Mouse (Mus musculus): Measurements from ENCODE around the gene Cebpzos.

Cebpzos gene

DNA sequence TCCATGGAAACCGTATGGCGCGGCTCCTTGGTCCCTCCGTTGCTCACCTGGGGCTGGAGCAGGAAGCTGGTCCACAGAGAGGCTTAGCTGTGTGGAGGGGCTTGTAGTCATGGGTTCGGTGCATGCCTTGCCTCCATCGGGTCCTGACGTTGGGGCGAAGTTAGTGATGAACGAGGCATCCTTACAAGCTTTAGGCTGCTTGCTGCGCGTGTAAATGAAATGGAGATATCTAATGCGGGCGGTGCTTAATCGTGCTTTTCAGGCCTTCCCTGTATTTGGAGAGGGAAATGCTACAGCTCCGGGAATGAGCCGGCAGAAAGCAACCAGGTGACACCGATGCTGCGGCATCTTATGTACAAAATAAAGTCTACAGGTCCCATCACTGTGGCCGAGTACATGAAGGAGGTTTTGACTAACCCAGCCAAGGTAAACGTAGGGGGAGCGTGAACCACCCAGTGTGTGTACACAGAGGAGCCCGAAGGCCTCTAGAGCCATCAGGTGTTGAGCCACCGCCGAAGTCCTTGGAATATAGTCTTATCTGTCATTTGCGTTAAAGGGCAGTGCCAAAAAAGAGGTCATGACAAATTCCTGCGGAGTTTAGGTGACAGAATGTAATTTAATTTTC is 21.0 kb downstream of the Cebpzos start:
- DNase-seq (ENCODE audit: low read depth, low spot score), result no peak

- DNase-seq (ENCODE audit: low read depth, low spot score), result no peak
Observed at GRCm38 (mm10) chr17:78938927-78939326, 22.6 kb downstream of the Cebpzos start.

DNA sequence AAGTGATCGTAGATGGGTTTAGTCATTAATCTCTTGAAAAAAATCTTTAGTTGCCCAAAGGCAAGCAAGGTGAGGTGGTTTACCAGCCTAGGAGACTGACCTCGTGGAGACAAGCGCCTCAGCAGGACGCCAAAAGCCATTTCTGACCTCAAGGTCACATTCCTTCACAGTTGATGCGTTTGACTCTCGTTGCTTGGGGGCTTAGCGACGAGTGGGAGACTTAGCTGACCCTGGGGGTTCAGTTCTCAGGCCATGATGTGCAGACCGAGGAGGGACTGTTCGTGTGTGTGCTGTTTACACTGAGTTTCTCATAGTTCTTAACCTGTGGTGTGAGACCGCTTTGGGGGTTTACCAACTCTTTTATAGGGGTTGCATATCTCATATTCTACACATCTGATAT is 26.3 kb downstream of the Cebpzos start:
- DNase-seq (ENCODE audit: low read depth, low spot score), result peak; percentile 9

DNA sequence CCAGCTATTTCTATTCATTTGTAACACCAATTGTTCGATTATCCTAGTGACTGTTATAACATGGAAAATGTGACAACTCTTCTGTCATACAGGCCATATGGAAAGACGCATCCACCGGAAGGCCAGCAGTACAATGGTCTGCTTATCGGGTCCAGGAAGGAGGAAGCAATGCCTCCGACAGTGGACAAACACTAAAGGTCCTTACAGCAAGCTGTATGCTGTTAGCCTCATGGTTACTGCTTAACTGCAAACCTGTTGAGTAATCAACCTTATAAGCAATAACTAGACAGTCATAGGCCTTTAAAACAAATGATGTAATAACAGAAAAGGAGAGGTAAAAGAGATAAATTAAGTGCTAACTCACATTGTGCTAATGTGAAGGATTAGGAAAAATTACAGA is 34.9 kb downstream of the Cebpzos start:
- no peak for DNase-seq (ENCODE audit: low read depth, low spot score)

DNA sequence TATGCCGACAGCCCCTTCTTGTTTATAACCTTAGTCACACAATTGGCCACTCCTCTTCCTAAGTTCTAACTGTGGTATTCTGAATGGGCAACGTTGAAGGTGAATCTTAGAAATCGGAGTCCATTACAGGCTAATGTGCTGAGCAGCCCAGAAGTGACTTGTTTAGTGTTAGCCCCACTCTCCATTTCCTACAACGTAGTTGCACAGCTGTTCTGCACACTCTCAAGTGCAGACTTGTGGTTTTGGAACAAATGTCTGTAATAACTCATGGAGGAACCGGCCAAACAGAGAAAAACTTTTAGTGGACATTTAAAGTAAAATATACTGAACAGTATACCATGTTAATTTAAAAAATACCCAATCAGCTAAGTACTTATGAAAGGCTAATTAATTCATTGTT is 35.8 kb downstream of the Cebpzos start:
- no peak for DNase-seq (ENCODE audit: low read depth, low spot score)

GRCm38 (mm10) chr17:78953240-78953639 is 36.9 kb downstream of the Cebpzos start:
- no peak for DNase-seq (ENCODE audit: low read depth, low spot score)

DNA sequence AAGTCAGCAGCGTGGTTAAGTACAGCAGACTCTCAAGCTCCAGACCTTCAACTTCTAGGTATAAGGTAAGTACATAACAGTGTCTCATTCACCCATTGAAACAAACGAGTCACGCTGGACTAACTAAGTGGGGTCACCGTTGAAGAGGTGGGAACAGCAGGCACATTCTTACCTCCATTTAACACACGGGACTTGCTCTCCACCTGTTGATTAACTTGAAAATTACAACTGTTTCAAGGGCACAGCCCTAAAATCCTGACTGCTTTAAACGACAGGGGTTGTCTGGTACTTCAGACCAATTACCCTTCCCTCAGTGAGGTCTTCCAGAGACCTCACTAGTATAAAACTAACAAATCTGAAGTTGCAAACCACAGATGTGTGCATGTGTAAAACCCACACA is 43.2 kb downstream of the Cebpzos start:
- DNase-seq (ENCODE audit: low read depth, low spot score), result no peak

- no peak for DNase-seq (ENCODE audit: low read depth, low spot score)
Observed at GRCm38 (mm10) chr17:78964387-78964786, 48.1 kb downstream of the Cebpzos start.

DNA sequence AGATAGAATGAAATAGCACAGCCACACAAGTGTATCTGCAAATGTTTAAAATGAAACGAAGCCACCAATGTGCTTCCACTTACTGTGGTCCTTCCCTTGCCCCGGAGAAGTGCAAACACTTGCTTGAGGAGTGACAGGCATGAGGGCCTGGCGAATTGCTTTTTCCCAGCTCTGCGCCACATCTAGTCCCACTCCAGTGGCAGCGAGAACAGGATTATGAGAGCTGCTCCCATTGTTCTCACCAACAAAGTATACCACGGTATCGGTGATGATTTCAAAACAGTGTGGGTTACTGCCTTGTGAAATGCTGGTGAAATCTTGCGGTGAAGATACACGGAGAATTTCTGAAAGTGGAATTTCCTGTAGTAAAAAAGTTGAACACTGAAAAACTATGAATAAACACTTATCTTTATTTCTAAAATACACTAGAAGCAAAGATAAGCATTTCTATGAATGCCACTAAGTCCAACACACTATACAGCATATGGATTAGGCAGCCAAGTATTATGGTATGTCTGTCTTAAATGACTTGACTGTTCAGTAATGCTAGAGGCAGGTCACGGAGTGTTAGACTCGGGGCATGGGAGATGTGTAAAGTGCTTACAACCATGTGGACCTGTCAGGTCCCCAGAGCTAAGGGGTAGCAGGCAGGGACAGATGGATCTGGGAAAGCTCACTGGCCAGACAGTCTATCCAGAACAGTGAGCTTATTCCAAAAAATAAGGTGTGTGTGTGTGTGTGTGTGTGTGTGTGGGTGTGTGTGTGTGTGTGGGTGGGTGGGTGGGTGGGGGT is 50.0 kb downstream of the Cebpzos start:
- no peak for DNase-seq (ENCODE audit: low read depth, low spot score)

DNA sequence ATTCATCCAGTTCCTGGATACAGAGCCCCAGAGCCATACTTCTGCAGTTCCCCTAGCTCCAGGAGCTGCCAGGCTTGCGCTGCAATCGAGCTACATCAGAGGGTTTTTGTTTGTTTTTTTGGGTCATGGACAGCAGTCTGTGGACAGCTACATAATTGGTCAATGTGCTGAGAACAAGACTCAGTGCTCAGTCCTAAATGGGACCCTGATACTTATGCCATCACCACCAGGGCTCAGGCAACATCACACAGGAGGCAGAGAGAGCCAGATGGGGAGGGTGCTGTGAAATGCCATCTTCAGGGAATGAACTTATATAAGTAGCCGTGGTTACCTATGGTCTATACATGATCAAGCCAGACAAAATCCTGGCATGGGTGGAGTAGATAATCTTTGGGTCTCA is 52.2 kb downstream of the Cebpzos start:
- no peak for DNase-seq (ENCODE audit: low read depth, low spot score)
